Mouse (Mus musculus): ENCODE results near the gene Gm17087.

Gm17087 gene

GRCm38 (mm10) chr17:8546366-8546765 lies 20.4 kb downstream of the Gm17087 start:
- DNase-seq (ENCODE audit: low spot score in 2 of 2): no peak

GRCm38 (mm10) chr17:8541974-8542538 lies 24.7 kb downstream of the Gm17087 start:
- no peak for DNase-seq (ENCODE audit: low spot score in 2 of 2)

DNA sequence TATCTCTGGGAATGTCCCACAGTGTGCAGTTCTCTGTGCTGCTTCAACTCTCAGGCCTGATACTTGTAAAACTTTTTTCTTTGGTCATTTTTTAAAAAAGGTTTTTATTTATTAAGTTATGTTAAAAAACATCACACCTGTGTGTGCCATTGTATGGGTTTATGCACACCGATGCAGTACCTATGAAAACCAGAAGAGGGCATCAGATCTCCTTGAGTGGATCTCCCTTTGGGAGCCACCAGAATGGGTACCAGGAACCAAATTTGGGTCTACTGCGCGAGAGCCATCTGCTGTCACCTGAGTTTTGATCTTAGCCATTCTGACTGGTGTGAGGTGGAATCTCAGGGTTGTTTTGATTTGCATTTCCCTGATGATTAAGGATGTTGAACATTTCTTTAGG lies 28.6 kb downstream of the Gm17087 start:
- DNase-seq (ENCODE audit: low spot score in 2 of 2): no peak

GRCm38 (mm10) chr17:8536522-8536921 lies 30.2 kb downstream of the Gm17087 start:
- DNase-seq (ENCODE audit: low spot score in 2 of 2): no peak

- no peak for DNase-seq (ENCODE audit: low spot score in 2 of 2)
These were observed 32.9 kb downstream of the Gm17087 start for GRCm38 (mm10) chr17:8533828-8534227.

DNA sequence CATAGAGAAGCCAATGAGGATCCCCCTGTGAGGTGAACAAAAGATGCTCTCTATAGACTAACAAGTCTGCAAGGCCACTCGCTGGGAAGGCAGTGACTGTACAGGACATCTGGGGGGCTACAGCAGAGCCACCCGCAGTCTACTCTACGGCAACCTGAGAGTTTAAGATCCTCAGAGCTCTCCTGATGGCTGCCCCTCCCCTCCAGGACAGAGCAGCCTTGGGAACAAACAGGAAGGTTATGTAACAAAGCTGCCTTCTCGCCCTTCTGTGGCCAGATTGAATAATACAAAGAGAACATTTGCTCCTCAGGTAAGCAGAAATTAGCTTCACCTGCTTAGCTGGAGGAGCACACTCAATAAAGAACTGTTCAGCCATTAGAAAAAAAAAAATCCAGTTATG lies 34.1 kb downstream of the Gm17087 start:
- no peak for DNase-seq (ENCODE audit: low spot score in 2 of 2)

GRCm38 (mm10) chr17:8528641-8529040 lies 38.1 kb downstream of the Gm17087 start:
- DNase-seq (ENCODE audit: low spot score in 2 of 2): no peak

- DNase-seq (ENCODE audit: low spot score in 2 of 2): peak; percentile 43 to 52
These were observed 39.9 kb downstream of the Gm17087 start for GRCm38 (mm10) chr17:8526815-8527261.

DNA sequence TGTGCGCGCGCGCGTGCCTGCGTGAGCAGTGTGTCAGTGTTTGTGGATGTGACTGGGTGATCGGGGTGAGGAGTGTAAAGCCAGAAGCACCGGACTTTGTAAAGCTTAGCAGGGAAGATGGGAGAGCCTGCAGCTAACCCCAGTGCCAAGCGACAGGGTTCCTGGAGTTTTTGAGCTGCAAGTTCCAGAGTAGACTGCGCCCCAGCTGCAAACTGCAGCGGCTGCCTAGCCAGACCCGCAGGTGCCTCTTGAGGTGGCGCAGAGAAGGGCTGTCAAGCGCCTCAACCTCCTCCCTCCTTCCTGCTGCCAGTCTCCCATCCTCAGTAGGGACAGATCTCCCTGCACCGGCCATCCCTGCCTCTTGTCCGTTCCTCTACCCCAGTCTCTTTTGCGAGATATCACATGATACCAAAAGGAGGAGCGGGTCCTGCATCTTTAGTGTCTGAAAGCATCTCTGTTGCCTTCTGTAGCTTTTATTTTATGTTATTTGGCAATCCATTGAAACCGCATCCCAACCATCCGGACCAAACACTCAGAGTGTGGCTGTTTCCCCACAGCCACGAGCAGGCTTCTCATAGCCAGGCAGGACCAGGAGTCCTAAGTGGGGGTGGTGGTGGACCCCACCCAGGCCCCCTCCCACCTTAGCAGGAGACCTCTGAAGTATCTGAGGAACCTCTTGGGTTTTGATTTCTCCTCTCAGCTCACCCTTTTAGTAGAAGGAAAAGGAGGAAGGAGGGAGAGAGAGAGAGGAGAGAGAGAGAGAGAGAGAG lies 40.6 kb downstream of the Gm17087 start:
- DNase-seq (ENCODE audit: low spot score in 2 of 2): peak; percentile 35 to 57

GRCm38 (mm10) chr17:8525225-8525721 lies 41.5 kb downstream of the Gm17087 start, which contains the start of gene Pde10a:
Gene Pde10a (plus strand): TSS chr17:8525372.
- peak; percentile 49 to 53 for DNase-seq (ENCODE audit: low spot score in 2 of 2)

GRCm38 (mm10) chr17:8524387-8525165 lies 42.2 kb downstream of the Gm17087 start:
- peak; percentile 93 to 94 for DNase-seq (ENCODE audit: low spot score in 2 of 2)

DNA sequence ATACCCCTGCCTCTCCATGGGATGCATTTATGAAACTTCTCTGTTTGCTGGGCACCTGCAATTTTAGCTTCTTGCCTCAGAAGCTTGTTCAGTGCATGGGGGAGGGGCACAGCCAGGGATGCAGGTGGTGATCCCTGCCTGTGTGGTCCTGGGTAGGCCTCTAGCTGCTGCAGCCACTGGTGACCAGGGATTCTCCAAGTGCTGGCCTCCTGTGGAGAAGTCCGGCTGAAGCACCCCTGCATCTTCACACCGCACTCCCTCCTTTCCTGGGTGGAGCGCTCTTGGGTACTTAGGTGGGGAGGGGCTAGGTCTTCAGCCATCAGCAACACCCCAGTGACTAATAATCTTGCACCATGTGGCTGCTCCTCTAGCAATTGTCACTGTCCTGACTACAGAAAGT lies 42.8 kb downstream of the Gm17087 start:
- DNase-seq (ENCODE audit: low spot score in 2 of 2): no peak

GRCm38 (mm10) chr17:8516006-8516405 lies 50.7 kb downstream of the Gm17087 start:
- DNase-seq (ENCODE audit: low spot score in 2 of 2): peak; percentile 71 to 79
